Mouse (Mus musculus): ENCODE results near the gene Ntn1.

Gene Ntn1

DNA sequence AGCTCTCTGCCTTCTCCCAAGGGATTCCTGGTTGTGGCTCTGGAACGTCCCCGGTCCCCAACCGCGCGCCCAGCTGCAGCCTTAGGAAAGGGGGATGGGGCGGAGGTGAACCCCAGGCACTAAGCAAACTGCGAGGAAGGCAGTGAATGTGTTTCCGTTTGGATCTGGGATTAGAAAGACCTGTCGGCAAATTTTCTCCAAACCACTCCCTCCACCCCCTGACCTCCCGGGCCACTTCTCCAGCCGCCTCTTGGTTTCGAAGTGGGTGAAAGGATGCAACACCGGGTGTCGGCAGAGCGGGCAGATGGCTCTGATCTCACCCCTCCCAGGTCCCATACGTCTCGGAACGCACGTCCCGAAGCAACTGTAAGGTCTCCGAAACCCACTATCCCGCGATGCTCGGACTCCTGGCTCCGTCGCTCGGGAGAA is 16.0 kb downstream of the Ntn1 start:
- no peak for ATAC-seq (ENCODE audit: insufficient number of reproducible peaks, low FRiP score, low TSS enrichment)

DNA sequence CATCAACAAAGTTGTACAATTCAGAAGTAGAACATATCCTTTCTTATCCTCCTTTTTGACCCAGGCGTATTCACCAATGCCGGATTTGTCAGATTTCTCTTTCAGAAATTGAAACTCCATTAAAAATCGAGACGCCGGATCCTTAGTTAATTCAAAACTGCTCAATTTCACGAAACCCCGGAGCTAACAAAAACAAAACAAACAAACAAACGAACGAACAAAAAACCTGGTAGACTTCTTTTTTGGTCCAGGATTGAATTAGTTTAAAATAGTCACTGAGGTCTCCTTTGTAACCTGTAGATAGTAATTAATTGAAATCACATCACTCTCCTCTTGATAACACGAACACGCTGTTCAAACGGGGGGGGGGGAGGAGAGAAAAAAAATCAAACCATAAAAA is 16.5 kb downstream of the Ntn1 start:
- ATAC-seq (ENCODE audit: insufficient number of reproducible peaks, low FRiP score, low TSS enrichment): no peak

DNA sequence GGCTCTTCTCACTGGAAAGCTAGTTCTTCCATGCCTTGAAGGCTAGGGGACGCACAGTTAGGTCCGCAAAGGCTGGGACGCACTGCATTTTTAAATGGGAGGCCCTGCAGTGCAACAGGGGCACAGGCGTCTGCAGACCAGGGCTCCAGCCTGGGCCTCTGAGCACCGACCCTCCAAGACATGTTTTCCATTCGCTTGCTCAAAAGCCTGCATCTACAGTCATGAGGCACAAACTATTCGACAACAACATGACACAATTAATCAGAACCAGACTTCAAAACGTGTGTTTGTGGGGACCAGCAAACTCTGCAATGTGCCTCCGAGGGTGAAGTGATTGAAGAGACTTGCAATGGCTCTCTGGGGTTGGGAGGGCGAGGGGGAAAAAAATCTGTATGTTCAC is 17.1 kb downstream of the Ntn1 start:
- ATAC-seq (ENCODE audit: insufficient number of reproducible peaks, low FRiP score, low TSS enrichment): no peak

DNA sequence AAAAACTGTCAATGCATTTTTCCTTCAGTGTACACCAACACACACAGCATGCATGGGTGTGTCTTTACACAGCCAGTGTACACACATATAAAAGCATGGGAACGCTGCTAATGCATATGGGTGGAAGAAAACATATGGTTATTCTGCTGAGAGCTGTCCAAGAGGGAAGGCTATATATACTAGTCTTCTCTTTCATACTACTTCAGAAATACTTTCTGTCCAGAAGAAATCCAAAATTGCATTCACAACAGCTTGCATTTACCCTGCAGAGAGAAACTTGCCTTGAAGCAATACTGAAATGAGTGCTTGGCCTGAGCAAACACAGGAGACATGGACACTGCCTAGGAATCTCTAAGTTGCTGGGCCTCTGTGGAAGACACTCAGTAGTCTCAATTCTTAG is 18.8 kb downstream of the Ntn1 start:
- ATAC-seq (ENCODE audit: insufficient number of reproducible peaks, low FRiP score, low TSS enrichment): no peak

DNA sequence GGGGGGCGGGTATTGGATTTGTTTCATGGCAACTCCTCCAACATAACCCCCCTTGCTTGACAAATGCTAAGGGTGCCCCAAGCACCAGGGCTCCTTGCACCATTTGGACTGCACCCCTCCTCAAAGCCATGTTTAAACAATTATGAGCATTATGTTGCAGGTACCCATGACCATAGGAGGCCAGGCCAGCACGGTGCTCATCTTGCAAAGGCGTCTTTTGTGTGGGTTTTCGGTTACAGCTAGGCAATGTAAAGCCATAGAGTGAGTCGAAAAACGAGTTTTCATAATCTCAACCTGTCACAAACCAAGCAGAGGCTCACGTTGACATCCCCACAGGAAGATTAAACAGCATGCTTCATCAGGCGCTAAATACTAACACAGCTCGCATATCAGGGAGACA is 19.3 kb downstream of the Ntn1 start:
- no peak for ATAC-seq (ENCODE audit: insufficient number of reproducible peaks, low FRiP score, low TSS enrichment)

DNA sequence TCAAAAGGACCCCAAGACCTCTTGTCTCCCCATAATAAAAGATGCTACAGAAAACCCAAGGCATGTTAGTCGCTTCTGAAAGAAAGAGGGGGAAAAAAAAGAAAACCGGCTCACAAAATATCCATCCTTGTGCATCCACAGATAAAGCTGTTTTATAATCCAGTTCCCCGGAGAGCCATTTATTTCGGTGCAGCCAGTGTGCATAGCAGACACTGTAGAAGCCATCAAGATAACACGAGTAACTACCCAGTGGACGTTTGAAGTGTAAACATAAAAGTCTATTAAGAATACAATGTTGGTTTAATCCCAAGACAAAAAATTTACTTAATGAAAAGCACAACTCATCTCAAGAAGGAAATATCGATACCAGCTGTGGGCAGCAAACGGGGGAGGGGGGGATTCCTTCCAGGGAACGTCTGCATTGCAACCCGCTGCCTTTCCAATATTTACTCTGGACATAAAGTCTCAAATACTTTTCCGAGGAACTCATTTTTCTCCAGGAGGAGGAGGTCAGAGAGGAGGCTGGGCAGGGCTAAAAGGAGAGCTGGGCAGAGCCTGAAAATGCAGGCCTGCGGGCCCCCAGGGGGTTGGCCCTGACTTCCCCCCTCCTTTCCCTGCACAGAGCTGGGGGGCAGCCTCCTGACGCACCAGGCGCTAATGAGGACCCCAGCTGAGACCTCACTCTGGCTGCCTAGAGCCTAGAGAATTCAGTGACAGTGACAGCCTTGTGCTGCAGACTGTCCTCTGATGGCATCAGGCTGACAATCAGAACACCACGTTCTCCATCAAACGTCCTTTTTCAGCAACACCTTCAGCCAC is 21.5 kb downstream of the Ntn1 start:
- ATAC-seq (ENCODE audit: insufficient number of reproducible peaks, low FRiP score, low TSS enrichment): no peak

DNA sequence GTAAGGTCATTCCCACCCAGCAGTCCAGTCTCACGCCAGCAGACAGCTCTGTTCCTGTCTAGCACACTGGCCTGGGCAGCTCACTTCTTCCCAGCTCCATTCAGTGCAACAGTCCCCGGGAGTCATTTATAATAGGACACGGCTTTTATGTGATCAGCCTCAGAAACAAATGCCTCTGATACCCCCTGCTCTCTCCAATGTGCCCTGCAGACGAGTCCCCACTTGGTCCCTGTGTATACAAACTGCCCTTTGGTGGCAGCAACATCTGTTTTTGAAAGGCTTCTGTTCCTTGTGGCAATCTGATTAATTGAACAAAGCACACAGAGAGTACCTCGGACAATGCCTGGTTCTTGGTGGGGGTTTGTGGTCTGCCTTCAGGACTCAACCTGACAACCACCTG is 22.2 kb downstream of the Ntn1 start:
- no peak for ATAC-seq (ENCODE audit: insufficient number of reproducible peaks, low FRiP score, low TSS enrichment)

DNA sequence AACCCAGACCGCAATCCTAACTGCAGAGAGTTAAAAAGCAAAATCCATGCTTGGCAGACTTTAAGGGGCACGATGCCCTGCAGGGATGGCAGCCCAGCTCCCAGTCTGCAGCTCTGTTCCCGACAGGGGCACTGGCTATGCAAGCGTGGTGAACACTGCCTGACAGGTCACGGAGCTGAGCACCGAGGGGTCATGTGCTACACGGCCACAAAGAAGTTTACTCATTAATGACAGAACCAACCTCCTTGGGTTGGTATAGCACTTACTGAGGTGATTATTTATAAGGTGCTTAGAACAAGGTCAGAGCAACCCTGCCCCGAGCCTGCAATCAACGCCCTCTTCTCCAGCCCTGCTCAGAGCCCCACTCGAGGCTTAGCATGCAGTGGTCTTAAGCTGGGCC is 27.5 kb downstream of the Ntn1 start:
- no peak for ATAC-seq (ENCODE audit: insufficient number of reproducible peaks, low FRiP score, low TSS enrichment)

DNA sequence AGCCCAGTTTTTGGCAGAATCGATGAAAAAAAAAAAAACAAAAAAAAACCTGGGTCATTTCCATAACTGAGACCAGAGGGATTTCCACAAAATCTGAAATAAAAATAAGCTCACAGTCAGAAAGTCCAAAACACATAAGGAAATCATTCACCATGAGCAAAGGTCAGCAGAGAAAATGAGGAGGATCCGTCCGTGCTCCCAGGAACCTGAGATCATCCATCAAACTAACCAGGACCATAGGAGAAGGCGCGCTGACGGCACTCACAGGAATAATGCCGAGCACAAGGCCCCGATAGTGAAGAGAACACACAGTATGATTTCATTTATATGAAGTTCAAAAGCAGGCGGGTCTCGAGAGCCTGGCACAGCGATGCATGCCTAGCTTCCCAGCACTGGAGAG is 29.0 kb downstream of the Ntn1 start:
- ATAC-seq (ENCODE audit: insufficient number of reproducible peaks, low FRiP score, low TSS enrichment): no peak

DNA sequence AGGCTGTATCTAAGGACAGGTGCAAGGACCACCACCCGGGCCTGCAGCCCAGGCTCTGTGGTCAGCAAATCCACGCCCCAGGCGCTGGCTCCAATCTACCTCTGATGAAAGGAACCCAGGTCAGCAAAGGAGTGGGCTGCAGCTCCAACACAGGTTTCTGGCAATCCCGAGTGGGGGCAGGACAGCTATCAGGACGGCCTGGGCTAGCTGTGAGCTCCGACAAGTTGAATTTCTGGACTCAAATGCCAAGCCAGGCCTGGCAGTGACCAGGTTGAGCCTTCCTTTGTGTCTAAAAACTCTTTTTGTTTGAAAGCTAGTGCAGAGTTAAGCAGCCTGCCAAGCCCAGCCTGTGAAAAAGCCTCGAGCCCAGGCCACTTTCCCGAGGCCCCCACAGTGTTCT is 43.7 kb downstream of the Ntn1 start:
- ATAC-seq (ENCODE audit: insufficient number of reproducible peaks, low FRiP score, low TSS enrichment): no peak

DNA sequence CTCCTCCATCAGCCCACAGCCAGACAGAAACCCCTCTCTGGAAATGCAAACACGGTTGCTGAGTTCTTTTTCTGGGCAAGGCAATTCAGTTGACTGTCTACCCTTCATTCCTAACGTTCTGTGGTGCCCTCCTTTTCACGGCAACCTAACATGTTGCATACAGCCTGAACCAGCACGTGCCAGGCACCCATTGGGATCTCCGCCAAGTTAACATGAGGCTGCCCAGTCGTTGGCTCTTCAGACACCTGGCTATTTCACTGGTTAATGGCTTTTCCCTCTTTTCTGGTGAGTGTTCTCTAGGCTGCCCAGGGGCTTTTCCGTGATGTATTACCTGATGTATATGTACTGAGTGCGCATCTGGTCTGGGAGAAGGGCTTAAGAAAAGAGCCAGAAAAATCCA is 45.1 kb downstream of the Ntn1 start:
- no peak for ATAC-seq (ENCODE audit: insufficient number of reproducible peaks, low FRiP score, low TSS enrichment)

DNA sequence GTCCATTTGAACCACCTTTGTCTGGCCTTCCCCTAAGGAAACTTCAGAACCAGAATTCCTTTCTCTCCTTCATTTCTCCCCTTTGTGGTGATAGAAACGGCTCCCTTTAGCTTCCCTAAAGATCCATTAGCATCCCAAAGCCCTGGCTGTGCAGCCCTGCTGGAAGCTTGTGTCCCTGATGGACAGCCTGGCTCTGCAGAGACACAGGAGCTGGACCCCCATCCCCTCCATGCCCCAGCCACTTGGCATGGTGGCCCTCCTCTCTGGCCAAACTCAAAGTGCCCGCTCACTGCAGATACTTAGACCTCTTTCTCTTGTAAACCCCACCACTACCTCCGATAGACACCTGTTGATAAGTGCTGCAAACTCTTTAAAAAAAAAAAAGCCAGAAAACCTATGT is 45.8 kb downstream of the Ntn1 start:
- no peak for ATAC-seq (ENCODE audit: insufficient number of reproducible peaks, low FRiP score, low TSS enrichment)

DNA sequence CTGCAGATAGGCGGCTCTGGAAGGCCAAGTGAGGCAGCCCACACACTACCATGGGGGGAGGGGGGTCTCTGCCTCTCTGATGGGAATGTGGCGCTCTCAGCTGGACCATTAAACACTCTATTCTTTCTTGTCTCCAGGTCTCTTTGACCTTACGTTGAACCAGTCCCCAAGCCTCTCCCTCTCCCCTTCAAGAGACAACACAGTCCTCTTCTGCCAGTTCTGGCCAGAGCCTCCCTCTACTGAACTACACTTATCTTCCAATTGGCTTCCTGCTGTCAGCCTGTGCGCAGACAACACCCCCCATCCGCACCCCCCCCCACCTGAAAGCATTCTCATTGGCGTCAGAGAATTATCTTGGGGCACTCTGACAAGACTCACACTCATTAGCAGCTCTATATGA is 48.4 kb downstream of the Ntn1 start:
- ATAC-seq (ENCODE audit: insufficient number of reproducible peaks, low FRiP score, low TSS enrichment): no peak

DNA sequence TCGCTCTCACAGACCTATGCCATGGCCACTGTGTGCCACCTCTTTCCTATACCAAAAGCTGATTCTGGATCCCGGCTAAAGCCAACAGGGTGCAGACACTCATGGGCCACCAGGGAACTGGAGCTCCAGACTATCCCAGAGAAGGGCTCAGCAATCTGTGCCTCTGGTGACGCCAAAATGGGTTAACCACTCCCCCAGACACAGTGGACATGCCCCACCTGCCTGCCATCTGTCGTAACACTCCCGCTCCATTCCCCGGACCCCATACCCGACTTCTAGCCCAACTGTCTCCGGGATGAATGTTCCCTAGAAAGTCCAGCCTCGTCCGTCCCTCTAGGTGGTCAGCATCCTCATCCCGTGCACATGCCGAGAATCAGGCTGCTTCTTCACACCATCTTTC is 51.8 kb downstream of the Ntn1 start:
- no peak for ATAC-seq (ENCODE audit: insufficient number of reproducible peaks, low FRiP score, low TSS enrichment)

DNA sequence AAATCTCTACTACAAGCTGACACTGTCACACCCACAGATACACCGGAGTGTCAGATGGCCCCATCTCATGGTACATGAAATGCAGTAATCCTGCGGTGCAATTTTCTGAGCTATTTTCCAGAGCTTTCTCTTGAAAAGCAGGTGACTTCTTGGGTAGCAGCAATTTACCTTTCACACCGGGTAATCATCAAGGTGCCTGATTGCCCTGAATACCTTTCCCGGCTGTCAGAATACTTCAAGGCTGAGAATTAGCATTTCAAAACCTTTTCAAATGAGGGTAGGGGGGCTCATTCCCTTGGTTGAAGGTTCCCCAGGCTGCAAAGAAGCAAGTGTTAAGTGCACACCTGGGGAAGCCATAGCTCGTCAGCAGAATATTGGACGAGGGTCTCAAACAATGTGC is 52.5 kb downstream of the Ntn1 start:
- no peak for ATAC-seq (ENCODE audit: insufficient number of reproducible peaks, low FRiP score, low TSS enrichment)

DNA sequence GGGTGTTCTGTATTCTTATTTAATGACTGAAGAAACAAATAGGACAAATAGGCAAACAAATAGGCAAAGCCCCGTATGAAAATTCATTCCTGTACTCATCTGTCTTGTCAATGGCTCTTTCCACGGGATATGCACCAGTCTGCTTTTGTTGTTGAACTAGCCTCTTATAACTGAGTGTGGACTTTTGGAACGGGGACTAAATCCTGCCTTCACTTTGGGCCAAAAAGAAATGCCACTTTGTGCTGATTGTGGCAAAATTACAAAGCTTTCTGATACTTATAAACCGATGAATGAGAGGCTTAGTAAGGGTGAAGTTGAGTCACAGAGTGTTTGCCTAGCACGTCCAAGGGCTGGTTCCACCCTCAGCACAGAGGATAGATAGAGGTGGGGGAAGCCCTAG is 53.1 kb downstream of the Ntn1 start:
- no peak for ATAC-seq (ENCODE audit: insufficient number of reproducible peaks, low FRiP score, low TSS enrichment)

DNA sequence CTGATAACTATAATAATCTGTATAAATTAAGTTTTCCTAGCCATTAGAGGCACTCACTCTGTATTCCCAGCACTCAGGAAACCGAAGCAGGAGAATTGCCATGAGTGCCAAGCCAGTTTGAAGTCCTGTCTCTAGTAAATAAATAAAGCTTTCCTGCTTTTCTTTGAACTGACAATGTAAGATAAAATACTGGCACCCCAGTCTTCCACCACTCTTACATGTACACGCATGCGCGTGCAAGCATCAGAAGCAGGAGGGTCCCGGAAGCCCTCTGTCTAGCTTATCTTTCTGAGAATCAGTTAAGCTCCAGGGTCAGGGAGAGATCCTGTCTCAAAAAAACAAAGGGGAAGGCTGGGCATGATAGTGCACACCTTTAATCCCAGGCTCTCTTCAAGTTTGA is 54.5 kb downstream of the Ntn1 start:
- ATAC-seq (ENCODE audit: insufficient number of reproducible peaks, low FRiP score, low TSS enrichment): no peak

DNA sequence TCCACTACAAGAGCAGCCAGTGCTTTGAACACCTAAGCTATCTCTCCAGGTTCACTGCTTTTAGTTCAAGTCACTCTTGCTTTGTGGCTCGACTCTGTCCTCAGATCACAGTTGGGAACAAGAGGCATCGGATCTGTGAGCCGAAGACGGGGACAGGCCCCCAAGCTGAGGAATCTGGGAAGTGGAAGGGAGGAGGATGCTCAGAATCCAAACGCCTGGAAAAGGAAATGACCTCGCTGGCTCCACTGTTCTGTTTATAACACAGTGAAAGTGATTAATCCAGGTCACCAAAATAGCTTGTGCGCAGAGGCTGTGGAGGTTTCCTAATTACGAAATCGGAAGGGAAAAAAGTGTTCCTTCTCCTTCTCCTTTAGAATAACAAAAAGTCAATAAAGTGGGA is 56.4 kb downstream of the Ntn1 start:
- ATAC-seq (ENCODE audit: insufficient number of reproducible peaks, low FRiP score, low TSS enrichment): no peak

DNA sequence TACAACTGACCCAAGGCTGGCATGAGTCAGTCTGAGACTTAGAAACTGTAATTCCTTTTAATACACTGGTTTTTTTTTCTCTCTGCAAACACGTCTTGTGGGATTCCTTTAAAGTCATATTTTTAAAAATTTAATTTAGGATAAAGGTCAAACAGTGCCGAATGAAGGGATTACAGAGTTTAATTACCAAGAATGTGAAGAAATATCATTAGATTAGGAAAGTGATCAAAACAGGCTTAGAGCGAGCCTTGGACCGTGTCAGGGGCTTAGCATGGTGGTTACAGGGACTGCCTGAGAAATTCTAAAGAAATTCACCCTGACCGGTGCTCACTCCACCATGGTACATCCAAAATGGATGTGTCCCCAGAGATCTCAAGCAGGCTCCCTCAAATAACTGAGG is 57.9 kb downstream of the Ntn1 start:
- no peak for ATAC-seq (ENCODE audit: insufficient number of reproducible peaks, low FRiP score, low TSS enrichment)

DNA sequence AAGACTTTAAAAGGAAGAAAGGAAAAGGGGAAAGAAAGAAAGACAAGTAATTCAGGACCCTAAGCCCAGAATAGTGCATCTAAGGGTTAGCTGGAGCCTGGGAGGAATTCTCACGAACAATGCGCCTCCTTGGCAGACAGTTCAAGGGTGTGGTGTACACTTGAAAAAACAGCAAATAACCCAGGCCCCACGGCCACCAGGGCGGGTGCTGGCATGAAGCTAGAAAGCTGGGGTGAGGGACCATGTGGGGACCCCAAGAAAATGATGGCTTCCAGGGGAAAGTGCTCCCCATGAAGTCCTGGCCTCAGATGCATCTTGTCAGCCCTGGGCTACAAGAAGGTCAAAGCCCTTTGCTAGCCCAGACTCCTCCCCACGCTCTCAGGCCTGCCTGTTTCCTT is 58.6 kb downstream of the Ntn1 start:
- ATAC-seq (ENCODE audit: insufficient number of reproducible peaks, low FRiP score, low TSS enrichment): no peak

DNA sequence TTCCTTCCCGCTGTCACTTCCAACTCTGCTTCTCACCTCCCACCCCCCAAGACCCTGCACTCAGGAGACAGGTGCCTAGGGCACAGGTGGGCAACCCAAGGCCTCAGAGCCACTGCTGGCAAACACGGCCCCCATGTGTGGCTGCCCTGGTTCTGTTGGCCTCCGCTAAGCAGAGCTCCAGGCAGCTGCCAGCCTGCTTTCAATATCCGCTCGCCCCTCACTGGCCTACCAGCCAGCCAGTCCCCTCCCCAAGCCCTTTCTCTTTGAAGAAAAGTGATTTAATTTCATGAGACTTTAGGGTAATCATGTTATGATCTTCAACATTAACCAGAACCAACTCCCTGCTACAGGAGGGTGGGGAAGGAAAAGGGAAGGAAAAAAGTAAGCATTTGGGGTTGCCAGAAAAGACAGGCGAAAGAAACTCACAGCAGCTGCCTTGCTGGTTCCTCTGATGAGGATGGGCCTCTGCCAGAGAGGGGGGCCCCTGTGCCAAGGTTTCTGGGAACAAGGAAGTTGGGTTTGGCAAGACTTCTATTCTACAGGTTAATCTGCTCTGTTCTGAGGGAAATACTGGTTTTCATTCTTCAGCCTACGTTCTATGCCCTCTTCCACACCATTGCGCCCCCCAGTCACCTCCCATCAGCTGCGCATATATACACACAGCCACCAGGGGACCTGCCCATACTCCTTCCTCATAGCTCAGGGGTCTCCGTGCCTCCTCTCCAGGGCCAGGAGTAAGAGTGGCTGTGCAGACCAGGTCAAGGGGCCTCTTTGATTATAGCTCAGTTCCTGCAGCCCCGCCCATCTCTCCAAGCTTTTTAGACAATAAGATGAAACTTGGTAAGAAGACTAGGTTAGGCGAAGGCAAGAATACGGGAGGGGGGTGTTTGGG is 59.3 kb downstream of the Ntn1 start:
- no peak for ATAC-seq (ENCODE audit: insufficient number of reproducible peaks, low FRiP score, low TSS enrichment)

DNA sequence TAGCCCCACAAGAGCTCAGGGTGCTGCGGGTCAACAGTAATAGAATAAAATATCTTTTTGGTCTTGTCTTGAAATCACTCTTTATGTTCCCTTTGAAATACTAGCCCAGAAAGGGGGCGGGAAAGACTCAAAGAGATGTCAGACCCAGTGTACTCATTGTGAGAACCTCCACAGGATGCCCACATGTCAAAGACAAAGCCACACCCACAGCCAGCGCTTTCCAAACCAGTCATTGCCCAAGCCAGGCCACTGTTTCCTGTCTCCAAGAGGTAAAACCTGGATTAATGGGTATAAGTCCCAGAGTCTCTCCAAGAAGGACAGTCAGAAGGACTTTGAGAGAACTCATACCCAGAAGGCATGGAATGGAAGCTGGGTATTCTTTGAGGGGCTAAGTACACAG is 60.3 kb downstream of the Ntn1 start:
- no peak for ATAC-seq (ENCODE audit: insufficient number of reproducible peaks, low FRiP score, low TSS enrichment)
